Mouse (Mus musculus) MEL (cell line): ENCODE results near the gene Prex1.

Experiments
- CTCF ChIP-seq, 3 experiments: IDR thresholded peaks in 2 of 3; conservative IDR thresholded peaks in 1 of 3; 2 replicates each; pipeline ENCODE4 v1.5.1; 2011 to 2012; ENCODE audit warnings: low read length in 3 of 3, low read depth in 2 of 3, mild to moderate bottlenecking in 2 of 3, improper control_type of control experiment in 1 of 3, inconsistent platforms in 1 of 3, mixed read lengths in 1 of 3, moderate library complexity in 1 of 3; ENCODE audit not compliant: control insufficient read depth in 1 of 3, insufficient read depth in 1 of 3, poor library complexity in 1 of 3, severe bottlenecking in 1 of 3
- POLR2A ChIP-seq, 2 experiments: IDR thresholded peaks; 2 replicates each; pipeline ENCODE4 v1.6.1; 2011 to 2012; ENCODE audit warnings: low read length in 2 of 2, mild to moderate bottlenecking in 2 of 2, control low read depth in 1 of 2, improper control_type of control experiment in 1 of 2, low read depth in 1 of 2, moderate library complexity in 1 of 2; ENCODE audit not compliant: control insufficient read depth in 1 of 2, insufficient read depth in 1 of 2, poor library complexity in 1 of 2
- POLR2AphosphoS2 ChIP-seq: IDR thresholded peaks from 2 replicates; pipeline ENCODE4 v1.6.1; 2011; ENCODE audit warnings: low read length, improper control_type of control experiment
- RCOR1 ChIP-seq: IDR thresholded peaks from 2 replicates; pipeline ENCODE4 v1.6.1; 2012; ENCODE audit warnings: low read depth, mild to moderate bottlenecking, inconsistent platforms, low read length, improper control_type of control experiment

GRCm38 (mm10) chr2:166559531-166559930 lies 154.1 kb downstream of the Prex1 start:
- TF ChIP-seq POLR2AphosphoS2 (no peak), RCOR1 (no peak), POLR2A (IDR thresholded peaks at IDR 0.05; ENCODE audit: control insufficient read depth in 1 of 2, insufficient read depth in 1 of 2, low read depth in 1 of 2, low read length in 2 of 2, poor library complexity in 1 of 2) (no peak), CTCF (IDR thresholded peaks at IDR 0.05 in 2 of 3, conservative IDR thresholded peaks at IDR 0.05 in 1 of 3; ENCODE audit: control insufficient read depth in 1 of 3, insufficient read depth in 1 of 3, low read depth in 2 of 3, low read length in 3 of 3, poor library complexity in 1 of 3, severe bottlenecking in 1 of 3) (no peak)
